Mouse (Mus musculus): ENCODE measurements around the gene Nrgn. TPM values are rescaled to one million over a fixed set of nuclear protein-coding genes. Genes with fewer than 3 reads are reported as not detected.

Nrgn gene
- 10.5 and 12.8 TPM in 2 replicates for polyA plus RNA-seq (2015; fragmentation: Nextera tagmentation; extraction: Ambion mirVana)

GRCm38 (mm10) chr9:37552536-37553293, at the start of gene Nrgn:
TSS of gene Nrgn (minus strand) at chr9:37552904.

GRCm38 (mm10) chr9:37554838-37555748, 2.4 kb upstream of the Nrgn start, which contains the start of gene Siae:
TSS of gene Siae (plus strand) at chr9:37555698.

GRCm38 (mm10) chr9:37539170-37540025, 13.3 kb downstream of the Nrgn start, which contains the start of gene Vsig2:
TSS of gene Vsig2 (plus strand) at chr9:37539255.

GRCm38 (mm10) chr9:37527396-37528224, 25.1 kb downstream of the Nrgn start, which contains the start of gene Esam:
TSS of gene Esam (plus strand) at chr9:37528078.

Other genes with a start within 250 kb of the Nrgn start
- 6.2 and 7.6 TPM in 2 replicates for gene Ccdc15, start 204.5 kb downstream of the Nrgn start, polyA plus RNA-seq (2015; fragmentation: Nextera tagmentation; extraction: Ambion mirVana)
- gene Hepacam, start 185.6 kb downstream of the Nrgn start, polyA plus RNA-seq (2015; fragmentation: Nextera tagmentation; extraction: Ambion mirVana), result not detected in 2 replicates
- 3.2 and 5.7 TPM in 2 replicates for gene Robo4, start 151.0 kb downstream of the Nrgn start, polyA plus RNA-seq (2015; fragmentation: Nextera tagmentation; extraction: Ambion mirVana)
- 0.07 and 0.18 TPM in 2 replicates for gene Robo3, start 119.7 kb downstream of the Nrgn start, polyA plus RNA-seq (2015; fragmentation: Nextera tagmentation; extraction: Ambion mirVana)
- 7.6 and 10.2 TPM in 2 replicates for gene Msantd2, start 63.6 kb downstream of the Nrgn start, polyA plus RNA-seq (2015; fragmentation: Nextera tagmentation; extraction: Ambion mirVana)
- gene Esam, start 24.8 kb downstream of the Nrgn start, polyA plus RNA-seq (2015; fragmentation: Nextera tagmentation; extraction: Ambion mirVana), result 34.9 and 48.7 TPM in 2 replicates
- 2.4 and 2.9 TPM in 2 replicates for gene Vsig2, start 13.6 kb downstream of the Nrgn start, polyA plus RNA-seq (2015; fragmentation: Nextera tagmentation; extraction: Ambion mirVana)
- 5.3 TPM in 2 replicates for gene Siae, start 2.8 kb upstream of the Nrgn start, polyA plus RNA-seq (2015; fragmentation: Nextera tagmentation; extraction: Ambion mirVana)
- 2.9 and 3.0 TPM in 2 replicates for gene Spa17, start 60.8 kb upstream of the Nrgn start, polyA plus RNA-seq (2015; fragmentation: Nextera tagmentation; extraction: Ambion mirVana)
- 64.3 and 71.9 TPM in 2 replicates for gene Tbrg1, start 104.4 kb upstream of the Nrgn start, polyA plus RNA-seq (2015; fragmentation: Nextera tagmentation; extraction: Ambion mirVana)
- gene Panx3, start 116.3 kb upstream of the Nrgn start, polyA plus RNA-seq (2015; fragmentation: Nextera tagmentation; extraction: Ambion mirVana), result not detected in 2 replicates
- gene Olfr160, start 163.3 kb upstream of the Nrgn start, polyA plus RNA-seq (2015; fragmentation: Nextera tagmentation; extraction: Ambion mirVana), result not detected in 2 replicates
- not detected in 2 replicates for gene Olfr874, start 192.2 kb upstream of the Nrgn start, polyA plus RNA-seq (2015; fragmentation: Nextera tagmentation; extraction: Ambion mirVana)
- not detected in 2 replicates for gene Olfr875, start 219.0 kb upstream of the Nrgn start, polyA plus RNA-seq (2015; fragmentation: Nextera tagmentation; extraction: Ambion mirVana)